Mouse (Mus musculus) neural tube, embryonic 15.5 days (tissue): ENCODE data around the gene Lep. TPM values are rescaled to one million over a fixed set of nuclear protein-coding genes. Genes with fewer than 3 reads are reported as not detected.

Experiments used
- ATAC-seq: fragments of 200-750 bp; cut with Nextera tagmentation; 2 replicates; pipeline ENCODE4 v1.8.0; 2017; ENCODE audit warnings: mild to moderate bottlenecking, moderate TSS enrichment, moderate library complexity; ENCODE audit not compliant: low FRiP score
- H3K27ac ChIP-seq: fragments of 300-500 bp; sonication (generic); replicated peaks from 2 replicates; pipeline ENCODE4 v1.5.1; 2015; ENCODE audit warnings: mild to moderate bottlenecking, inconsistent platforms
- H3K27me3 ChIP-seq: fragments of 300-500 bp; sonication (generic); replicated peaks from 2 replicates; pipeline ENCODE4 v1.6.1; 2015; ENCODE audit warnings: inconsistent platforms
- H3K36me3 ChIP-seq: fragments of 300-500 bp; sonication (generic); 2 replicates; pipeline ENCODE4 v1.6.1; 2015; ENCODE audit warnings: inconsistent platforms
- H3K4me1 ChIP-seq: fragments of 300-500 bp; sonication (generic); 2 replicates; pipeline ENCODE4 v1.6.1; 2015; ENCODE audit warnings: inconsistent platforms
- H3K4me2 ChIP-seq: fragments of 300-500 bp; sonication (generic); 2 replicates; pipeline ENCODE4 v1.6.1; 2015; ENCODE audit warnings: inconsistent platforms, mild to moderate bottlenecking, moderate library complexity
- H3K4me3 ChIP-seq: fragments of 300-500 bp; sonication (generic); replicated peaks from 2 replicates; pipeline ENCODE4 v1.5.1; 2015; ENCODE audit warnings: mild to moderate bottlenecking, inconsistent platforms
- H3K9ac ChIP-seq: fragments of 300-500 bp; sonication (generic); replicated peaks from 2 replicates; pipeline ENCODE4 v1.6.1; 2015; ENCODE audit warnings: mild to moderate bottlenecking, inconsistent platforms
- H3K9me3 ChIP-seq: fragments of 300-500 bp; sonication (generic); replicated peaks from 2 replicates; pipeline ENCODE4 v1.6.1; 2016; ENCODE audit warnings: inconsistent platforms
- WGBS: fragments of 180-500 bp; shearing (Covaris S2); methylation state at CpG from one replicate; pipeline ENCODE4 v1.1.7; 2015; ENCODE audit warnings: mixed read lengths; 5-methylcytosine and 5-hydroxymethylcytosine counted together
- polyA plus RNA-seq: library from polyadenylated mRNA; unstranded; fragments of >200 nt; fragmentation: Nextera tagmentation; extraction: Ambion mirVana; gene quantifications from 2 replicates; pipeline ENCODE4 v1.2.1, GENCODE M21; 2015

The Lep gene
- polyA plus RNA-seq, 1 experiment from 2014 or later, result not detected

DNA sequence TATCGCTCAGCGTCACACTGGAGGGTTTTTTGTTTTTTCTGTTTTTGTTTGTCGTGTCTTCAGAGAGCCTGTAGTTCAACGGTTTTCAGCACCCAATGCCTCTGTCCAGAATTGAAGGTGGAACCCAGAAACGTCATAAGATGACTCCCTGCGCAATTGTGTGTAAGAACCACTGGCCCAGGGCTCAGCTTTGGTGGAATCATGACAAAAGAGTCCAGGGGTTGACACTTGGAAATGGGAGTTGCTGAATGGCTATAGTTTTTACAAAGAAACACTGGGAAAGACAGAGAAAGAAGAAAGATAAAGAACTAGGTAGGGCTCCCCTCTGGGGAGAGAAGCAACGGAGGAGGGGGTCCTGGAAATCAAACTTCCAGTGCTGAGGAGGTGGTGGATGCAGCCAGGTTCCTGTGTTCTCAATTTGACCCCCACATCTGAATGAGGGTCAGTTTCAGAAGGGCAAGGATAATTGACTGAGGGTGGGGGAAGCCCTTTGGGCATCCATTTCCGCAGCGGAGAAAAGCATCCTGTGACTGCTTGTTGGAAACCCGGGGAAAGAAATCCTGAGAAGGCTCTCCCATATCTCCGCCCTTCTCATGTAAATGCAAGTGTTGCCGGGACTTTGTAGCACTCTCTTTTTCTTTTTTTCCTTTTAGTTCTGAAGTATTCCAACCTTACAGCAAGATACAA lies 34.1 kb upstream of the Lep start:
- no peak overlapping the region for H3K4me3 ChIP-seq
- no peak for ATAC-seq
- no peaks in the 10 kb centered on the region for H3K36me3 ChIP-seq
- H3K4me1 ChIP-seq, result peaks cover 9% of the 10 kb centered on the region
- WGBS, result 44% methylated on average over 12 of the region's 12 CpGs
- H3K27ac ChIP-seq, result no peak overlapping the region
- H3K27me3 ChIP-seq, result peaks cover 15% of the 10 kb centered on the region
- no peaks in the 10 kb centered on the region for H3K9me3 ChIP-seq
- no peak overlapping the region for H3K9ac ChIP-seq
- H3K4me2 ChIP-seq, result no peak overlapping the region

DNA sequence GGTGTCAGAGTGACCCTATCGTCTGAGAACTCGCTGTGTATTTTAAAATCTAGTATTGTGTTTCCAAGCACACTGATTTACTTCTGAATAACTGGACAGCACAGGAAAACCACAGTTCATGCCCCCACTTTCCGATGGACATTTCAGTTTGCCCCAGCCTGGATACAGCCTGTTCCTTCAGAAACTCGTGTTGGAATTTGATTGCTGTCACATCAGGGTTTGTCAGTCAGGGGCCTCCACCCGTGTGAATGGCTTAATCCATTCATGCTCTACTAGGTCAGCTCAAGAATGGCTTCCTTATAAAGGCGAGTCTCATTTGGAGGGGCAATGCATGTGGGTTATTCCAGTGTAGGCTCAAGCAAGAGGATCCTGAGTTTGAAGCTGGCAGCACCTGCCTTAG lies 33.3 kb upstream of the Lep start:
- Histone ChIP-seq H3K4me2 (no peak overlapping the region), H3K4me1 (peaks cover 17% of the 10 kb centered on the region), H3K36me3 (no peaks in the 10 kb centered on the region), H3K27me3 (peaks cover 9% of the 10 kb centered on the region), H3K9me3 (no peaks in the 10 kb centered on the region), H3K4me3 (no peak overlapping the region), H3K9ac (no peak overlapping the region), H3K27ac (no peak overlapping the region)
- no peak for ATAC-seq
- 53% methylated on average over 6 of the region's 6 CpGs for WGBS

DNA sequence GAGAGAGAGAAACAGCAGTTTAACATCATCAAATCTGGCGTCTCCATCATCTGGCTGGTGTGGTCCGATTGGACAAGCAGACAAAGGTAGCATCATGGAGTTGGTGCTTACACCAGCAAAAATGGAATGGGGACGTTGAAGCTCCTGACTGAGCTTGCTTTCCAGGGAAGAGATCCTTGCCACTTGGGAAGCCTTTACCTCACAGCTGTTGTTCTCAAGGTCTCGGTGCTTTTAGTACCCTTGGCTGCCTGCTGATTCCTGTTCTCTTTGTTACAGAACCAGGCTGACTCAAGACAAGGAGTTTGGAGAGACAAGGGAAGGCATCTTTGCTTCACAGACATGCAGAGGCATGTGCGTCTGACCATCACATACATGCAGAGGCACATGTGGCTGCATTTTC lies 31.9 kb upstream of the Lep start:
- peaks cover 9% of the 10 kb centered on the region for H3K27me3 ChIP-seq
- H3K4me2 ChIP-seq, result no peak overlapping the region
- no peak overlapping the region for H3K4me3 ChIP-seq
- peaks cover 18% of the 10 kb centered on the region for H3K4me1 ChIP-seq
- no peak for ATAC-seq
- H3K9me3 ChIP-seq, result no peaks in the 10 kb centered on the region
- no peaks in the 10 kb centered on the region for H3K36me3 ChIP-seq
- no peak overlapping the region for H3K27ac ChIP-seq
- no peak overlapping the region for H3K9ac ChIP-seq
- WGBS, result 50% methylated on average over 5 of the region's 5 CpGs

DNA sequence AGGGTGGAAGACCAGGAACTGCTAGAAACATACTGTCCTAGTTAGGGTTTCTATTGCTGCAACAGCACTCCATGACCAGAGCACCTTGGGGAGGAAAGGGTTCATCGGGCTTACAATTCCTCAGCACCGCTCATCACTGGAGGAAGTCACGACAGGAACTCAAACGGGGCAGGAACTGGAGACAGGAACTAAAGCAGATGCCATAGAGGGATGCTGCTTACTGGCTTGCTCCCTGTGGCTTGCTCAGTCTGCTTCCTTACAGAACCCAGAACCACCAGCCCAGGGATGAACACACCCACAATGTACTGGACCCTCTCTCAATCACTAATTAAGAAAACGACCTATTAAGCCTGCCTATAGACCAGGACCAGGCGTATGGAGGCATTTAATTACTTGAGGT lies 30.5 kb upstream of the Lep start:
- WGBS, result 80% methylated on average over 6 of the region's 6 CpGs
- Histone ChIP-seq H3K9ac (no peak overlapping the region), H3K4me2 (no peak overlapping the region), H3K27me3 (peaks cover 9% of the 10 kb centered on the region), H3K9me3 (no peaks in the 10 kb centered on the region), H3K4me1 (peaks cover 18% of the 10 kb centered on the region), H3K36me3 (no peaks in the 10 kb centered on the region), H3K27ac (no peak overlapping the region), H3K4me3 (no peak overlapping the region)
- ATAC-seq, result no peak

DNA sequence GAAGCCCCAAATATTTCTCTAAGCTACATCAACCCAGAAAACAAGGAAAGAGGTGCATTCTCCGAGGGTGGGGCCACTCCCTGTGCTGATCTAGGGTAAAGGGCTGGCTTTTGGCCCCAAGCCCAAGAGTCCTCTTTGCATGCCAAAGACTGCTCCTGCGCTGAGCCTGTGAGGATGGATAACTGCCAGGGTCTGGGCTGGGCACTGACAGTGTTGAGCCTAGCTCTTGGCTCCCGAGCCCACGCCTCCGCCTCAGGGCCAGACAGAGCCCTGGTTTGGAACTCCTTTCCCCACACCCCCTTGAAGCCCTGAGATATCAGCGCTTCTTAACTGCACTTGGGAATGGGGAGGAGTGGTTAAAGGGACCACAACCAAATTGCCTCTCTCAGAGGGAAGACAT lies 28.8 kb upstream of the Lep start:
- H3K9ac ChIP-seq, result no peak overlapping the region
- peaks cover 18% of the 10 kb centered on the region for H3K4me1 ChIP-seq
- H3K27me3 ChIP-seq, result no peaks in the 10 kb centered on the region
- H3K4me3 ChIP-seq, result no peak overlapping the region
- no peaks in the 10 kb centered on the region for H3K36me3 ChIP-seq
- ATAC-seq, result 0 out of 2 replicates have a peak, but pooled peaks have one; percentile 49
- no peak overlapping the region for H3K27ac ChIP-seq
- WGBS, result 62% methylated on average over 6 of the region's 6 CpGs
- H3K4me2 ChIP-seq, result no peak overlapping the region
- no peaks in the 10 kb centered on the region for H3K9me3 ChIP-seq

DNA sequence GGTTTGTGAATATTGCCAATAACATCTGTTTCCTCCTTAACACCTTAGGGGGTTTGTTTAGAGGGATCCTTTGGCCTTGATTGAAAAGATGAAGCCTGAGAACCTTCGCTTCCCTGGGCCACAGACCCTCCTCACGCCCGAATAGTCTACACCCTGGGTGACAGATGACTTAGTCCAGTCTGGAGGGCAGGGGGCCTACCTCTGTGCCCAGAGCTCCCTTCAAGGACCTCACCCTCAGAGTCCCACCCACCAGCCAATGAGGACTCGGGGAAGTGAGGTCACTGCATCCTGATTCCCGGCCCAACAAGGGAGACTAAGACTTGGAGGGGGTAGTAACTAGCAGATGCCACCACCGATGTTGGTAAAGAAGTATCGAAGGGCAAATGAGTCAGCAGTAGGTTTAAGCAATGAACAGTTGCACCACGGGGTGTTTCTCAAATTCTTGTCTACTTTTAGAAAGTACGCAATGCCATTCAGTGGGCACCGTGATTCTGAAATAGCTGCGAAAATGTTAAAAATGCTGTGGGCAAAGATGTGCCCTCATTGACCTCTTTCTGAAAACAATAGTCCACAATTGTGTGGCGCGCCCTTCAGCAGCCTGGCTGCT lies 28.2 kb upstream of the Lep start:
- 89% methylated on average over 13 of the region's 13 CpGs for WGBS

DNA sequence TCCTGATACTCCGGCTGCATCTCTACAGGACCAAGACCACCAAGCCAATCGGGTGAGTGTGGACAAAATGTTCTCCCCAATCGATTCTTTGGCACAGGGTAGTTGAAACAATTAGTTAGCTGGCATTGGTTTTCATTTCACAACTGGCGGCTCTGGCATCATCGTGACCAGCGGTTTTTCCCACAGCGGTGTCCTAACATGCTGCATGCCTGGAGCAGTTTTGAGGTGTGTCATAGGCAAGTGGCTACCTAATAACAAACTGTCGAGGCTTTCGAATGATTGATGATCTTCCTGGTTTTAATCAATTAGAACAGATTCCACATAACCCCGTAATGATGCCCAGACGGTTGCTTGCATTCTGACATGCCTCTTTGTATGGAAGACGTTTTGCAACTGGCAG lies 27.6 kb upstream of the Lep start:
- WGBS, result 83% methylated on average over 12 of the region's 12 CpGs
- no peak overlapping the region for H3K4me2 ChIP-seq
- peaks cover 18% of the 10 kb centered on the region for H3K4me1 ChIP-seq
- H3K4me3 ChIP-seq, result no peak overlapping the region
- no peak overlapping the region for H3K9ac ChIP-seq
- no peaks in the 10 kb centered on the region for H3K9me3 ChIP-seq
- H3K27me3 ChIP-seq, result no peaks in the 10 kb centered on the region
- ATAC-seq, result no peak
- H3K36me3 ChIP-seq, result no peaks in the 10 kb centered on the region
- H3K27ac ChIP-seq, result no peak overlapping the region

More for the DNA sequence above, 28.2 kb upstream of the Lep start:
- no peaks in the 10 kb centered on the region for H3K9me3 ChIP-seq
- H3K27ac ChIP-seq, result no peak overlapping the region
- no peak overlapping the region for H3K4me2 ChIP-seq
- no peak overlapping the region for H3K4me3 ChIP-seq
- no peaks in the 10 kb centered on the region for H3K27me3 ChIP-seq
- peaks cover 18% of the 10 kb centered on the region for H3K4me1 ChIP-seq
- ATAC-seq, result no peak
- no peaks in the 10 kb centered on the region for H3K36me3 ChIP-seq
- H3K9ac ChIP-seq, result no peak overlapping the region

DNA sequence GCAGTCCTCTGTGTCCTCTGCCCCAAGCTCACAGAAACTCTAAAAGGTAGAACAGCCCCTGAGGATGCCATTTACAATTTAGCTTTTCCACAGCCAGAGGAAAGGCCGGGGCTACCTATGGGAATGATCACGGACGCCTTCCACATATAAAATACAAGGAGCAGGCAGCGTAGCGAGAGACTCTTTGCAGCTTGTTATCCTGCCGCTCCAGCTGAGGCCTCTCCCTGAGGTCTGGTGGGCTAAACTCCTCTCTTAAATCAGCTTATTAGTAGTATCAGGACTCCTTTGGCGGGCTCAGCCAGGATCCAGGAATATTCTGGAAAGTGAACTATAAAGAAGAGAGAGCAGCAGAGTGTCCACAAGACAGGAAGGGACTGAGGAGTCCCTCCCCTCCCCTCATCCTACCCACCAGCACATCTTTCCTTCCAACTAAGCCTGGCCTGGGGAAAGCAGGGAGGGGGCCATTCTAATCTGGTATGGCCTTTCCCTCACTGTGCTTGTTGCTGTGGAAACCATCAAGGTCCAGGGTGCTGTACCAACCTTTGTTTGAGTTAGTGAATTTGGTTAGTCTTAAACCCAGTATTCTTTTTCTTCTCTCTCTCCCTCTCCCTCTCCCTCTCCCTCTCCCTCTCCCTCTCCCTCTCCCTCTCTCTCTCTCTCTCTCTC lies 25.9 kb upstream of the Lep start:
- Histone ChIP-seq H3K9ac (no peak overlapping the region), H3K4me1 (peaks cover 18% of the 10 kb centered on the region), H3K4me2 (no peak overlapping the region), H3K27me3 (no peaks in the 10 kb centered on the region), H3K27ac (no peak overlapping the region), H3K9me3 (no peaks in the 10 kb centered on the region), H3K4me3 (no peak overlapping the region), H3K36me3 (no peaks in the 10 kb centered on the region)
- 49% methylated on average over 7 of the region's 7 CpGs for WGBS
- no peak; the same call in 1 of the 2 replicates for ATAC-seq

DNA sequence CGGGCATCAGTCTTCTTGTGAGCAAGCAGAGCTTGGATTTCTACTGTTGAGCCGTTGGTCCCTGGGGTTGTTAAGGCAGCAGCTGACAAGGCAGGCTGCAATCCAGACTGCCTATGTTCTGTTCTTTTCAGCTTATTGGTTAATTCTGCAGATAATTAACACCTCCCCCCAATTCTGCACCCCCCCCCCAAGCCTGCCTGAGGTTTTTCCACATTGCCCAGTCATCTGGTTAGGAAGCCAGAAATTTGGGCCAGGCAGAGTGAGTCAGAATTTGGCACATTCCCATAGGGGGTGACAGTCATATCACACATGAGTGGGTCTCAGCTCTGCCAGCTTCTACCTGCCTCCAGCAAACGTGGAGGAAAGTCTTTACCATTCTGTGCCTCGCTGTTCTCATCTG lies 23.3 kb upstream of the Lep start:
- ATAC-seq, result no peak

DNA sequence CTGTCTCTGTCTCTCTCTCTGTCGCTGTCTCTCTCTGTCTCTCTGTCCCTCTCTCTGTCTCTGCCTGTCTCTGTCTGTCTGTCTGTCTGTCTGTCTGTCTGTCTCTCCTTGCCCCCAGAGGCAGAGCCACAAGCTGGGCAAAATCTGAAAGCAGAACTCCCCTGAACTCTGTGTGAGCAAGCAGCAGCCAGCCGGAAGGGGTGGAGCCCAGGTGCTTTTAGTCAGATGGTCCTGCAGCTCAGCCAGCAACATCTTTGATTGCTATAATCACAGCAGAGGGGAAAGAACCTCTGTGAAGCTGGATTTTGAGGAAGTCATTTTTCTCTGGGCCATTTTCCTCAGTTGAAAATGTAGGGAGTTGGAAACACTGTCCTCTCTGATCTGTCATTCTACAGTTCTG lies 19.8 kb upstream of the Lep start:
- no peak overlapping the region for H3K27ac ChIP-seq
- no peaks in the 10 kb centered on the region for H3K27me3 ChIP-seq
- no peak overlapping the region for H3K4me3 ChIP-seq
- H3K9ac ChIP-seq, result no peak overlapping the region
- H3K4me2 ChIP-seq, result no peak overlapping the region
- no peaks in the 10 kb centered on the region for H3K36me3 ChIP-seq
- no peaks in the 10 kb centered on the region for H3K9me3 ChIP-seq
- no peaks in the 10 kb centered on the region for H3K4me1 ChIP-seq
- 89% methylated on average over 2 of the region's 2 CpGs for WGBS
- ATAC-seq, result no peak

More for the DNA sequence above, 23.3 kb upstream of the Lep start:
- no peak overlapping the region for H3K4me2 ChIP-seq
- H3K9me3 ChIP-seq, result no peaks in the 10 kb centered on the region
- H3K4me1 ChIP-seq, result peaks cover 11% of the 10 kb centered on the region; the same call in 1 of the 2 replicates
- no peaks in the 10 kb centered on the region for H3K36me3 ChIP-seq
- no peak overlapping the region for H3K4me3 ChIP-seq
- WGBS, result 50% methylated on average over 4 of the region's 4 CpGs
- no peak overlapping the region for H3K9ac ChIP-seq
- H3K27me3 ChIP-seq, result no peaks in the 10 kb centered on the region
- no peak overlapping the region for H3K27ac ChIP-seq

DNA sequence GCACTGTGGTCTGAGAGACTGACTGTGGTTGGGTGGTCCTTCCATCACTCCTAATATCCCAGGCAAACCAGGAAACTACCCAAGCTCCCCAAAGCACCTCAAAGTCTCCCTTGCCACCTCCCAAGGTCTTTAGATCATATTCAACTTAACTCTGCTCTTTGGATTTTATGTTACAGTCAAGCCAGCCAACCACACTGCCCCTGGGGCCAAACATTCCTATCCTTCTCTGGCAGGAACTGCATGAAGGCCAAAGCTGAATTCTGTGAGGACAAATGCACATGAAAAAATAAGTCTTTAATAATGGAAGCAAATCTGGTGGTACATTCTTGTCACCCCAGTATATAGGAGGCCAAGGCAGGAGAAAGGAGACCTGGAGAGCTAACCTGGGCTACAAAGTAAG lies 16.0 kb upstream of the Lep start:
- no peak for ATAC-seq
- no peaks in the 10 kb centered on the region for H3K36me3 ChIP-seq

DNA sequence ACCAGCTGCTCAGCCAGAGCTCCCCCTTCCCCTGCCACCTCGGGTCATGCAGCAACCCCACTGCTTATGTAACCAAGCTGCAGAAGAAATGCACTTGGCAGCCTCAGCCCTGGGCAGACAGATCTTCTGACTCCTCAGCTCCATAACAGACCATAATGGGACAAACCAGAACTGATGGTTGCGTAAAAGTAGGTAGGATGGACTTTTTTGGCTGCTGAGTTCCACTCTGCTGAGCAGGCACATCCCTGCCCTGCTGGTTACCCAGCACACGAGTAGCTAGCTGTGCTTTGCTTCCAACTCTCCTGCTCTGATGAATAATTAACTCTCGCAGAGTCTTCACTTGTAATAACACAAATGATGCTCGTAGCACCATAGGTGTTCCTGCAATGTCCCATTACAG lies 10.1 kb upstream of the Lep start:
- 34% methylated on average over 5 of the region's 5 CpGs for WGBS
- 0 out of 2 replicates have a peak overlapping the region, but pooled peaks have one; percentile 6 for H3K27ac ChIP-seq
- H3K4me2 ChIP-seq, result no peak overlapping the region
- no peaks in the 10 kb centered on the region for H3K36me3 ChIP-seq
- H3K9ac ChIP-seq, result no peak overlapping the region
- ATAC-seq, result peak; percentile 54
- no peaks in the 10 kb centered on the region for H3K27me3 ChIP-seq
- peaks cover 27% of the 10 kb centered on the region for H3K4me1 ChIP-seq
- no peaks in the 10 kb centered on the region for H3K9me3 ChIP-seq
- no peak overlapping the region for H3K4me3 ChIP-seq

More for the DNA sequence above, 16.0 kb upstream of the Lep start:
- no peak overlapping the region for H3K9ac ChIP-seq
- H3K4me2 ChIP-seq, result no peak overlapping the region
- H3K27ac ChIP-seq, result no peak overlapping the region
- H3K27me3 ChIP-seq, result no peaks in the 10 kb centered on the region
- no peaks in the 10 kb centered on the region for H3K9me3 ChIP-seq
- peaks cover 7% of the 10 kb centered on the region; the same call in 1 of the 2 replicates for H3K4me1 ChIP-seq
- H3K4me3 ChIP-seq, result no peak overlapping the region
